Mouse (Mus musculus) MEL (cell line): ENCODE measurements around the gene Ginm1. TPM values are rescaled to one million over a fixed set of nuclear protein-coding genes. Genes with fewer than 3 reads are reported as not detected.

Source experiments
- DNase-seq: peaks from one replicate; pipeline ENCODE4 v3.0.0; 2011; ENCODE audit warnings: low read depth, low spot score
- H3K27ac ChIP-seq: 2 replicates; pipeline ENCODE4 v1.5.1; 2012; ENCODE audit warnings: low read depth, mild to moderate bottlenecking, control low read depth, low read length, moderate library complexity; ENCODE audit not compliant: control insufficient read depth
- H3K27me3 ChIP-seq, 2 experiments: fragments of 150-350 bp in 1 of 2; sonication (generic) in 1 of 2; 2 replicates each; pipeline ENCODE4 v1.6.1; 2012; ENCODE audit warnings: low read length in 2 of 2, mild to moderate bottlenecking in 2 of 2, improper control_type of control experiment in 1 of 2, moderate library complexity in 1 of 2; ENCODE audit not compliant: insufficient read depth in 2 of 2, control insufficient read depth in 1 of 2
- H3K36me3 ChIP-seq, 2 experiments: 2 replicates each; pipeline ENCODE4 v1.6.1; 2012 to 2014; ENCODE audit warnings: low read length in 2 of 2, improper control_type of control experiment in 1 of 2, inconsistent platforms in 1 of 2, mild to moderate bottlenecking in 1 of 2; ENCODE audit not compliant: insufficient read depth in 2 of 2, control insufficient read depth in 1 of 2
- H3K4me1 ChIP-seq, 2 experiments: fragments of 150-350 bp in 1 of 2; sonication (generic) in 1 of 2; 2 replicates each; pipeline ENCODE4 v1.6.1; 2012; ENCODE audit warnings: low read length in 2 of 2, improper control_type of control experiment in 1 of 2, mild to moderate bottlenecking in 1 of 2; ENCODE audit not compliant: insufficient read depth in 2 of 2, control insufficient read depth in 1 of 2
- H3K4me3 ChIP-seq, 2 experiments: fragments of 150-350 bp in 1 of 2; sonication (generic) in 1 of 2; 2 replicates each; pipeline ENCODE4 v1.5.1; 2012; ENCODE audit warnings: low read depth in 2 of 2, low read length in 2 of 2, mild to moderate bottlenecking in 2 of 2, moderate library complexity in 2 of 2, control low read depth in 1 of 2, improper control_type of control experiment in 1 of 2; ENCODE audit not compliant: control insufficient read depth in 1 of 2, insufficient read depth in 1 of 2
- H3K79me2 ChIP-seq: 2 replicates; pipeline ENCODE4 v1.6.1; 2012; ENCODE audit warnings: mild to moderate bottlenecking, low read length, moderate library complexity; ENCODE audit not compliant: control insufficient read depth, poor library complexity, insufficient read depth
- H3K9ac ChIP-seq: 2 replicates; pipeline ENCODE4 v1.6.1; 2012; ENCODE audit warnings: low read depth, mild to moderate bottlenecking, control low read depth, low read length, moderate library complexity; ENCODE audit not compliant: control insufficient read depth, poor library complexity, severe bottlenecking
- H3K9me3 ChIP-seq: fragments of 150-350 bp; sonication (generic); replicated peaks from 2 replicates; pipeline ENCODE4 v1.6.1; 2012; ENCODE audit warnings: mild to moderate bottlenecking, low read length, improper control_type of control experiment, moderate library complexity; ENCODE audit not compliant: insufficient read depth
- BHLHE40 ChIP-seq: IDR thresholded peaks from 2 replicates; pipeline ENCODE4 v1.6.1; 2012; ENCODE audit warnings: low read depth, mild to moderate bottlenecking, inconsistent platforms, low read length, improper control_type of control experiment, borderline replicate concordance
- CTCF ChIP-seq, 3 experiments: IDR thresholded peaks in 2 of 3; conservative IDR thresholded peaks in 1 of 3; 2 replicates each; pipeline ENCODE4 v1.5.1; 2011 to 2012; ENCODE audit warnings: low read length in 3 of 3, low read depth in 2 of 3, mild to moderate bottlenecking in 2 of 3, improper control_type of control experiment in 1 of 3, inconsistent platforms in 1 of 3, mixed read lengths in 1 of 3, moderate library complexity in 1 of 3; ENCODE audit not compliant: control insufficient read depth in 1 of 3, insufficient read depth in 1 of 3, poor library complexity in 1 of 3, severe bottlenecking in 1 of 3
- EP300 ChIP-seq, 2 experiments: IDR thresholded peaks; 2 replicates each; pipeline ENCODE4 v1.6.1; 2011; ENCODE audit warnings: improper control_type of control experiment in 2 of 2, low read length in 2 of 2, low read depth in 1 of 2, mild to moderate bottlenecking in 1 of 2
- ETS1 ChIP-seq: IDR thresholded peaks from 2 replicates; pipeline ENCODE4 v1.6.1; 2012; ENCODE audit warnings: low read depth, mild to moderate bottlenecking, inconsistent platforms, low read length, improper control_type of control experiment, moderate library complexity
- GABPA ChIP-seq: IDR thresholded peaks from 2 replicates; pipeline ENCODE4 v1.6.1; 2012; ENCODE audit warnings: low read depth, mild to moderate bottlenecking, inconsistent platforms, low read length, improper control_type of control experiment, moderate library complexity
- MAFK ChIP-seq: IDR thresholded peaks from 2 replicates; pipeline ENCODE4 v1.6.1; 2011; ENCODE audit warnings: low read depth, mild to moderate bottlenecking, low read length, improper control_type of control experiment, borderline replicate concordance
- MAX ChIP-seq: IDR thresholded peaks from 2 replicates; pipeline ENCODE4 v1.6.1; 2011; ENCODE audit warnings: low read length, improper control_type of control experiment
- MXI1 ChIP-seq: IDR thresholded peaks from 2 replicates; pipeline ENCODE4 v1.6.1; 2011; ENCODE audit warnings: mild to moderate bottlenecking, low read depth, low read length, improper control_type of control experiment
- MYB ChIP-seq: IDR thresholded peaks from 2 replicates; pipeline ENCODE4 v1.6.1; 2011; ENCODE audit warnings: mild to moderate bottlenecking, low read depth, low read length, improper control_type of control experiment
- MYC ChIP-seq: IDR thresholded peaks from 2 replicates; pipeline ENCODE4 v1.6.1; 2011; ENCODE audit warnings: low read depth, mild to moderate bottlenecking, low read length, improper control_type of control experiment, moderate library complexity
- NELFE ChIP-seq: IDR thresholded peaks from 2 replicates; pipeline ENCODE4 v1.6.1; 2011; ENCODE audit warnings: low read depth, low read length, improper control_type of control experiment
- NRF1 ChIP-seq: IDR thresholded peaks from 2 replicates; pipeline ENCODE4 v1.6.1; 2014; ENCODE audit warnings: low read depth, mild to moderate bottlenecking, inconsistent platforms, low read length, improper control_type of control experiment, moderate library complexity; ENCODE audit not compliant: poor library complexity, insufficient read depth, severe bottlenecking
- POLR2A ChIP-seq, 2 experiments: IDR thresholded peaks; 2 replicates each; pipeline ENCODE4 v1.6.1; 2011 to 2012; ENCODE audit warnings: low read length in 2 of 2, mild to moderate bottlenecking in 2 of 2, control low read depth in 1 of 2, improper control_type of control experiment in 1 of 2, low read depth in 1 of 2, moderate library complexity in 1 of 2; ENCODE audit not compliant: control insufficient read depth in 1 of 2, insufficient read depth in 1 of 2, poor library complexity in 1 of 2
- POLR2AphosphoS2 ChIP-seq: IDR thresholded peaks from 2 replicates; pipeline ENCODE4 v1.6.1; 2011; ENCODE audit warnings: low read length, improper control_type of control experiment
- POLR2AphosphoS5 ChIP-seq: IDR thresholded peaks from 2 replicates; pipeline ENCODE4 v1.6.1; 2012; ENCODE audit warnings: low read depth, borderline replicate concordance, mild to moderate bottlenecking, inconsistent platforms, low read length, moderate library complexity, mixed read lengths
- RCOR1 ChIP-seq: IDR thresholded peaks from 2 replicates; pipeline ENCODE4 v1.6.1; 2012; ENCODE audit warnings: low read depth, mild to moderate bottlenecking, inconsistent platforms, low read length, improper control_type of control experiment
- SMC3 ChIP-seq: IDR thresholded peaks from 2 replicates; pipeline ENCODE4 v1.6.1; 2011; ENCODE audit warnings: low read depth, low read length, improper control_type of control experiment
- USF1 ChIP-seq: IDR thresholded peaks from 2 replicates; pipeline ENCODE4 v1.6.1; 2014; ENCODE audit warnings: low read depth, mild to moderate bottlenecking, inconsistent platforms, low read length, improper control_type of control experiment, moderate library complexity
- USF2 ChIP-seq, 2 experiments: IDR thresholded peaks; 2 replicates each; pipeline ENCODE4 v1.6.1; 2011 to 2012; ENCODE audit warnings: improper control_type of control experiment in 2 of 2, low read length in 2 of 2, borderline replicate concordance in 1 of 2, inconsistent platforms in 1 of 2, low read depth in 1 of 2, mild to moderate bottlenecking in 1 of 2; ENCODE audit not compliant: insufficient read depth in 1 of 2
- ZC3H11A ChIP-seq: IDR thresholded peaks from 2 replicates; pipeline ENCODE4 v1.6.1; 2012; ENCODE audit warnings: low read depth, mild to moderate bottlenecking, inconsistent platforms, low read length, improper control_type of control experiment
- ZKSCAN1 ChIP-seq: IDR thresholded peaks from 2 replicates; pipeline ENCODE4 v1.6.1; 2012; ENCODE audit warnings: low read depth, mild to moderate bottlenecking, inconsistent platforms, low read length, improper control_type of control experiment, moderate library complexity
- polyA plus RNA-seq, 2 experiments: library from polyadenylated mRNA; stranded (reverse) in 1 of 2; unstranded in 1 of 2; fragments of >175 nt in 1 of 2; fragments of >200 nt in 1 of 2; gene quantifications; 2 replicates each; pipeline versions ENCODE4 v1.2.1 to v1.2.4; 2012; ENCODE audit warnings: low replicate concordance in 2 of 2, low read depth in 1 of 2; ENCODE audit not compliant: insufficient read length in 2 of 2, insufficient read depth in 1 of 2, missing spikeins in 1 of 2
- total RNA-seq: library from RNA; depleted of rRNA; stranded (reverse); fragments of 300-350 nt; gene quantifications from 2 replicates; pipeline ENCODE4 v1.2.3, GENCODE M21; 2012

Ginm1 gene
- total and polyA plus RNA-seq, 3 experiments: 9.2 to 13.8 TPM; not detected in 1

GRCm38 (mm10) chr10:7840785-7841184 lies 48.2 kb upstream of the Ginm1 start:
- Histone ChIP-seq H3K36me3 (no peaks in the 10 kb centered on the region), H3K9me3 (no peaks in the 10 kb centered on the region), H3K27ac (no peak overlapping the region), H3K79me2 (no peaks in the 10 kb centered on the region), H3K4me3 (no peak overlapping the region), H3K9ac (no peak overlapping the region), H3K27me3 (no peaks in the 10 kb centered on the region), H3K4me1 (0 out of 4 replicates have a peak, but pooled peaks cover 0 to 3% of the 10 kb centered on the region in 2 experiments)
- TF ChIP-seq ETS1 (no peak), SMC3 (no peak), GABPA (no peak), RCOR1 (no peak)
- DNase-seq: no peak

DNA sequence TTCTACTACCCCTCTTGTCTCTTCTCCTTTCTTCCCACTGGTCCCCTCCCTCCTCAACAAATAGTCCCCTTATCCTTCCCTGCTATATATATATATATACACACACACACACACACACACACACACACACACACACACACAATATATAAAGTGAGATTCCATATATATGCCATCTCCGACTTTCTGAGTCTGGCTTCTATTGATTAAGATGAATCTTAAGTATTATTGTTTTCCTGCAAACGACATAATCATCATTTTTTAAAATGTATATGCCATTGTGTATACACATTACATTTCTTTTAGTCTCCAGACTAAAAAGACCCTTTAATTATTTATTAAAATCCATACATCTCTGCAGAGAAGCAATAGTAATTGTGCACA lies 47.7 kb upstream of the Ginm1 start:
- Histone ChIP-seq H3K9ac (no peak overlapping the region), H3K9me3 (no peaks in the 10 kb centered on the region), H3K79me2 (no peaks in the 10 kb centered on the region), H3K27me3 (no peaks in the 10 kb centered on the region), H3K36me3 (no peaks in the 10 kb centered on the region), H3K4me1 (0 out of 4 replicates have a peak, but pooled peaks cover 0 to 3% of the 10 kb centered on the region in 2 experiments), H3K27ac (no peak overlapping the region), H3K4me3 (no peak overlapping the region)
- TF ChIP-seq BHLHE40 (no peak), CTCF (IDR thresholded peaks at IDR 0.05 in 2 of 3, conservative IDR thresholded peaks at IDR 0.05 in 1 of 3; ENCODE audit: control insufficient read depth in 1 of 3, insufficient read depth in 1 of 3, low read depth in 2 of 3, low read length in 3 of 3, poor library complexity in 1 of 3, severe bottlenecking in 1 of 3) (no peak), ZC3H11A (no peak), POLR2AphosphoS2 (no peak), ZKSCAN1 (no peak), MAFK (no peak), NELFE (no peak)
- no peak for DNase-seq

GRCm38 (mm10) chr10:7839551-7840352 lies 47.1 kb upstream of the Ginm1 start:
- H3K27ac ChIP-seq: no peak overlapping the region
- H3K9ac ChIP-seq: no peak overlapping the region
- no peaks in the 10 kb centered on the region for H3K9me3 ChIP-seq
- H3K36me3 ChIP-seq: no peaks in the 10 kb centered on the region
- 0 out of 4 replicates have a peak, but pooled peaks cover 0 to 3% of the 10 kb centered on the region in 2 experiments for H3K4me1 ChIP-seq
- H3K27me3 ChIP-seq: no peaks in the 10 kb centered on the region
- no peaks in the 10 kb centered on the region for H3K79me2 ChIP-seq
- TF ChIP-seq NRF1 (no peak), EP300 (IDR thresholded peaks at IDR 0.05; ENCODE audit: low read depth in 1 of 2, low read length in 2 of 2) (no peak), MYB (no peak), RCOR1 (no peak), POLR2A (IDR thresholded peaks at IDR 0.05; ENCODE audit: control insufficient read depth in 1 of 2, insufficient read depth in 1 of 2, low read depth in 1 of 2, low read length in 2 of 2, poor library complexity in 1 of 2) (no peak), USF1 (no peak), MXI1 (no peak), MYC (no peak), MAX (no peak), POLR2AphosphoS5 (no peak), MAFK (no peak), USF2 (IDR thresholded peaks at IDR 0.05; ENCODE audit: borderline replicate concordance in 1 of 2, insufficient read depth in 1 of 2, low read depth in 1 of 2, low read length in 2 of 2) (no peak), CTCF (IDR thresholded peaks at IDR 0.05 in 2 of 3, conservative IDR thresholded peaks at IDR 0.05 in 1 of 3; ENCODE audit: control insufficient read depth in 1 of 3, insufficient read depth in 1 of 3, low read depth in 2 of 3, low read length in 3 of 3, poor library complexity in 1 of 3, severe bottlenecking in 1 of 3) (no peak), NELFE (no peak)
- TF ChIP-seq, all 39 proteins: peak for 0
- DNase-seq: no peak
- no peak overlapping the region for H3K4me3 ChIP-seq
